Mouse (Mus musculus): ENCODE results near the gene Xirp2. TPM values are rescaled to one million over a fixed set of nuclear protein-coding genes. Genes with fewer than 3 reads are reported as not detected.
"Not testable (repeated sequence)": the region's sequence is repeated elsewhere in the genome, so short reads cannot be mapped to it uniquely, and the experiment has no call there.

The Xirp2 gene
- polyA plus RNA-seq (2015; fragmentation: Nextera tagmentation; extraction: Ambion mirVana), result not detected in 2 replicates

- no peak for ATAC-seq (ENCODE audit: low FRiP score, low read depth)
- H3K4me1 ChIP-seq, result no peaks in the 10 kb centered on the region
- WGBS, result 74% methylated on average over 3 of the region's 3 CpGs
Observed at GRCm38 (mm10) chr2:67445780-67446179, at the start of gene Xirp2. Xirp2 (plus strand) TSS chr2:67446002.

GRCm38 (mm10) chr2:67413425-67413824 is 32.4 kb upstream of the Xirp2 start, which contains the start of gene Gm21830:
Gm21830 (plus strand) TSS chr2:67413725.
- not testable (repeated sequence) for H3K9ac ChIP-seq; H3K4me3 ChIP-seq; H3K9me3 ChIP-seq; ATAC-seq (ENCODE audit: low FRiP score, low read depth); H3K4me2 ChIP-seq (replicated peaks); H3K27me3 ChIP-seq; H3K4me1 ChIP-seq; H3K27ac ChIP-seq; H3K36me3 ChIP-seq
- WGBS, result no CpG with 5 or more reads among the region's 1 CpGs

More at GRCm38 (mm10) chr2:67445780-67446179, at the start of gene Xirp2:
- Histone ChIP-seq H3K9ac (no peak within 1 kb of the TSS), H3K27me3 (no peaks in the 10 kb centered on the region), H3K27ac (no peak within 1 kb of the TSS), H3K4me2 (replicated peaks) (no peak within 1 kb of the TSS), H3K9me3 (no peaks in the 10 kb centered on the region), H3K4me3 (no peak within 1 kb of the TSS), H3K36me3 (no peaks in the 10 kb centered on the region)

- H3K36me3 ChIP-seq, result no peaks in the 10 kb centered on the region
- H3K4me3 ChIP-seq, result no peak overlapping the region
- H3K9me3 ChIP-seq, result no peaks in the 10 kb centered on the region
- no peaks in the 10 kb centered on the region for H3K27me3 ChIP-seq
- H3K4me2 ChIP-seq (replicated peaks), result no peak overlapping the region
- H3K27ac ChIP-seq, result no peak overlapping the region
- ATAC-seq (ENCODE audit: low FRiP score, low read depth), result no peak
- H3K9ac ChIP-seq, result no peak overlapping the region
- no peaks in the 10 kb centered on the region for H3K4me1 ChIP-seq
Observed at GRCm38 (mm10) chr2:67420853-67421252, 24.9 kb upstream of the Xirp2 start.

GRCm38 (mm10) chr2:67422799-67423198 is 23.0 kb upstream of the Xirp2 start:
- Histone ChIP-seq H3K9me3 (no peaks in the 10 kb centered on the region), H3K4me1 (no peaks in the 10 kb centered on the region), H3K4me2 (replicated peaks) (no peak overlapping the region), H3K4me3 (no peak overlapping the region), H3K27ac (no peak overlapping the region), H3K9ac (no peak overlapping the region), H3K36me3 (no peaks in the 10 kb centered on the region), H3K27me3 (no peaks in the 10 kb centered on the region)
- 77% methylated on average over 1 of the region's 1 CpGs for WGBS
- ATAC-seq (ENCODE audit: low FRiP score, low read depth), result no peak

- no peaks in the 10 kb centered on the region for H3K27me3 ChIP-seq
- no peak for ATAC-seq (ENCODE audit: low FRiP score, low read depth)
Observed at GRCm38 (mm10) chr2:67433081-67433480, 12.7 kb upstream of the Xirp2 start, which contains the start of gene Gm26727. Gm26727 (minus strand) TSS chr2:67433181.

GRCm38 (mm10) chr2:67438309-67438708 is 7.5 kb upstream of the Xirp2 start:
- no peak overlapping the region for H3K27ac ChIP-seq
- H3K27me3 ChIP-seq, result no peaks in the 10 kb centered on the region
- H3K9me3 ChIP-seq, result no peaks in the 10 kb centered on the region
- no peaks in the 10 kb centered on the region for H3K36me3 ChIP-seq
- no peaks in the 10 kb centered on the region for H3K4me1 ChIP-seq
- H3K4me2 ChIP-seq (replicated peaks), result no peak overlapping the region
- no peak overlapping the region for H3K9ac ChIP-seq
- no peak for ATAC-seq (ENCODE audit: low FRiP score, low read depth)
- no peak overlapping the region for H3K4me3 ChIP-seq
- 87% methylated on average over 8 of the region's 8 CpGs for WGBS

More at GRCm38 (mm10) chr2:67433081-67433480, 12.7 kb upstream of the Xirp2 start, which contains the start of gene Gm26727:
- no peaks in the 10 kb centered on the region for H3K4me1 ChIP-seq
- WGBS, result 63% methylated on average over 2 of the region's 2 CpGs
- no peak within 1 kb of the TSS for H3K27ac ChIP-seq
- H3K9me3 ChIP-seq, result no peaks in the 10 kb centered on the region
- H3K36me3 ChIP-seq, result no peaks in the 10 kb centered on the region
- no peak within 1 kb of the TSS for H3K4me3 ChIP-seq
- no peak within 1 kb of the TSS for H3K9ac ChIP-seq
- H3K4me2 ChIP-seq (replicated peaks), result no peak within 1 kb of the TSS

GRCm38 (mm10) chr2:67446772-67447171 is 970 bp downstream of the Xirp2 start:
- 68% methylated on average over 1 of the region's 1 CpGs for WGBS

GRCm38 (mm10) chr2:67447206-67447605 is 1.4 kb downstream of the Xirp2 start:
- H3K27me3 ChIP-seq, result no peaks in the 10 kb centered on the region
- ATAC-seq (ENCODE audit: low FRiP score, low read depth), result no peak
- 65% methylated on average over 12 of the region's 12 CpGs for WGBS

More at GRCm38 (mm10) chr2:67446772-67447171, 970 bp downstream of the Xirp2 start:
- H3K27ac ChIP-seq, result no peak overlapping the region
- no peaks in the 10 kb centered on the region for H3K27me3 ChIP-seq
- H3K4me3 ChIP-seq, result no peak overlapping the region
- H3K9ac ChIP-seq, result no peak overlapping the region
- ATAC-seq (ENCODE audit: low FRiP score, low read depth), result no peak
- H3K4me1 ChIP-seq, result no peaks in the 10 kb centered on the region
- H3K9me3 ChIP-seq, result no peaks in the 10 kb centered on the region
- H3K4me2 ChIP-seq (replicated peaks), result no peak overlapping the region
- H3K36me3 ChIP-seq, result no peaks in the 10 kb centered on the region

GRCm38 (mm10) chr2:67460857-67461256 is 15.1 kb downstream of the Xirp2 start:
- H3K4me2 ChIP-seq (replicated peaks), result no peak overlapping the region
- H3K9me3 ChIP-seq, result no peaks in the 10 kb centered on the region
- H3K27ac ChIP-seq, result no peak overlapping the region
- no peaks in the 10 kb centered on the region for H3K27me3 ChIP-seq
- no peak overlapping the region for H3K4me3 ChIP-seq
- WGBS, result 89% methylated on average over 3 of the region's 3 CpGs
- H3K9ac ChIP-seq, result no peak overlapping the region
- 0 out of 2 replicates have a peak, but pooled peaks cover 4% of the 10 kb centered on the region for H3K4me1 ChIP-seq
- ATAC-seq (ENCODE audit: low FRiP score, low read depth), result no peak
- H3K36me3 ChIP-seq, result no peaks in the 10 kb centered on the region

More at GRCm38 (mm10) chr2:67447206-67447605, 1.4 kb downstream of the Xirp2 start:
- Histone ChIP-seq H3K9me3 (no peaks in the 10 kb centered on the region), H3K27ac (no peak overlapping the region), H3K4me3 (no peak overlapping the region), H3K9ac (no peak overlapping the region), H3K4me2 (replicated peaks) (no peak overlapping the region), H3K36me3 (no peaks in the 10 kb centered on the region), H3K4me1 (no peaks in the 10 kb centered on the region)

- H3K27me3 ChIP-seq, result no peaks in the 10 kb centered on the region
- no peaks in the 10 kb centered on the region for H3K9me3 ChIP-seq
- H3K9ac ChIP-seq, result no peak overlapping the region
- H3K36me3 ChIP-seq, result no peaks in the 10 kb centered on the region
- no peak overlapping the region for H3K27ac ChIP-seq
- no peak for ATAC-seq (ENCODE audit: low FRiP score, low read depth)
- WGBS, result 91% methylated on average over 7 of the region's 7 CpGs
- H3K4me3 ChIP-seq, result no peak overlapping the region
- no peak overlapping the region for H3K4me2 ChIP-seq (replicated peaks)
- H3K4me1 ChIP-seq, result no peaks in the 10 kb centered on the region
Observed at GRCm38 (mm10) chr2:67467036-67467435, 21.2 kb downstream of the Xirp2 start.

GRCm38 (mm10) chr2:67470030-67470429 is 24.2 kb downstream of the Xirp2 start:
- not testable (repeated sequence) for H3K4me2 ChIP-seq (replicated peaks); H3K9me3 ChIP-seq; H3K4me3 ChIP-seq; H3K27me3 ChIP-seq; H3K4me1 ChIP-seq; H3K27ac ChIP-seq; H3K9ac ChIP-seq; ATAC-seq (ENCODE audit: low FRiP score, low read depth); H3K36me3 ChIP-seq
- 85% methylated on average over 5 of the region's 5 CpGs for WGBS

GRCm38 (mm10) chr2:67477753-67478152 is 32.0 kb downstream of the Xirp2 start:
- Histone ChIP-seq H3K27me3 (peaks cover 3% of the 10 kb centered on the region; the same call in 1 of the 2 replicates), H3K9ac (no peak overlapping the region), H3K27ac (no peak overlapping the region), H3K9me3 (no peaks in the 10 kb centered on the region), H3K36me3 (no peaks in the 10 kb centered on the region), H3K4me2 (replicated peaks) (no peak overlapping the region), H3K4me3 (no peak overlapping the region), H3K4me1 (no peaks in the 10 kb centered on the region)
- 19% methylated on average over 6 of the region's 6 CpGs for WGBS
- no peak for ATAC-seq (ENCODE audit: low FRiP score, low read depth)

GRCm38 (mm10) chr2:67481051-67481450 is 35.2 kb downstream of the Xirp2 start:
- ATAC-seq (ENCODE audit: low FRiP score, low read depth), result no peak
- WGBS, result 63% methylated on average over 3 of the region's 3 CpGs
- Histone ChIP-seq H3K36me3 (no peaks in the 10 kb centered on the region), H3K27me3 (peaks cover 3% of the 10 kb centered on the region; the same call in 1 of the 2 replicates), H3K27ac (no peak overlapping the region), H3K4me2 (replicated peaks) (no peak overlapping the region), H3K4me3 (no peak overlapping the region), H3K9me3 (no peaks in the 10 kb centered on the region), H3K9ac (no peak overlapping the region), H3K4me1 (peaks cover 5% of the 10 kb centered on the region; the same call in 1 of the 2 replicates)
